Mouse (Mus musculus): ENCODE data around the gene Siah3. TPM values are rescaled to one million over a fixed set of nuclear protein-coding genes. Genes with fewer than 3 reads are reported as not detected.
"Not testable (repeated sequence)": the region's sequence is repeated elsewhere in the genome, so short reads cannot be mapped to it uniquely, and the experiment has no call there.

Gene Siah3
- polyA plus RNA-seq, 1 experiment from 2014 or later, result 5.5 TPM

- Histone ChIP-seq H3K9me3 (ENCODE audit: control insufficient read depth, low read length) (no peaks in the 10 kb centered on the region), H3K4me1 (replicated peaks; ENCODE audit: control insufficient read depth, insufficient read depth, low read length) (peaks cover 6% of the 10 kb centered on the region), H3K36me3 (ENCODE audit: control insufficient read depth, insufficient read depth, low read length) (no peaks in the 10 kb centered on the region), H3K4me3 (ENCODE audit: low read depth, low read length) (no peak overlapping the region), H3K27me3 (ENCODE audit: control insufficient read depth, insufficient read depth, low read length) (no peaks in the 10 kb centered on the region), H3K9ac (ENCODE audit: low read length) (no peak overlapping the region), H3K4me2 (ENCODE audit: low read depth, low read length, severe bottlenecking) (no peak overlapping the region), H3K27ac (ENCODE audit: low read depth, low read length) (no peak overlapping the region)
- no peak; the same call in 1 of the 2 replicates for ATAC-seq (replicated peaks; ENCODE audit: low FRiP score)
- peak; percentile 49 for DNase-seq (ENCODE audit: low spot score)
- 77% methylated on average over 11 of the region's 11 CpGs for WGBS
These were observed 11.2 kb upstream of the Siah3 start for GRCm38 (mm10) chr14:75444486-75445105.

GRCm38 (mm10) chr14:75445281-75445947 lies 10.4 kb upstream of the Siah3 start:
- DNase-seq (ENCODE audit: low spot score) (peak; percentile 77), ATAC-seq (replicated peaks; ENCODE audit: low FRiP score) (peak; percentile 90)
- H3K4me3 ChIP-seq (ENCODE audit: low read depth, low read length), result peak overlapping the region; percentile 30
- H3K9me3 ChIP-seq (ENCODE audit: control insufficient read depth, low read length), result no peaks in the 10 kb centered on the region
- H3K4me2 ChIP-seq (ENCODE audit: low read depth, low read length, severe bottlenecking), result peak overlapping the region; percentile 60
- no peaks in the 10 kb centered on the region for H3K36me3 ChIP-seq (ENCODE audit: control insufficient read depth, insufficient read depth, low read length)
- H3K4me1 ChIP-seq (replicated peaks; ENCODE audit: control insufficient read depth, insufficient read depth, low read length), result peaks cover 6% of the 10 kb centered on the region
- WGBS, result 11% methylated on average over 15 of the region's 15 CpGs
- no peaks in the 10 kb centered on the region for H3K27me3 ChIP-seq (ENCODE audit: control insufficient read depth, insufficient read depth, low read length)
- peak overlapping the region; percentile 39 for H3K9ac ChIP-seq (ENCODE audit: low read length)
- H3K27ac ChIP-seq (ENCODE audit: low read depth, low read length), result no peak overlapping the region

- Histone ChIP-seq H3K4me2 (ENCODE audit: low read depth, low read length, severe bottlenecking) (peak overlapping the region; percentile 60), H3K36me3 (ENCODE audit: control insufficient read depth, insufficient read depth, low read length) (no peaks in the 10 kb centered on the region), H3K9ac (ENCODE audit: low read length) (peak overlapping the region; percentile 39), H3K9me3 (ENCODE audit: control insufficient read depth, low read length) (no peaks in the 10 kb centered on the region), H3K27ac (ENCODE audit: low read depth, low read length) (no peak overlapping the region), H3K4me1 (replicated peaks; ENCODE audit: control insufficient read depth, insufficient read depth, low read length) (peaks cover 6% of the 10 kb centered on the region), H3K4me3 (ENCODE audit: low read depth, low read length) (peak overlapping the region; percentile 30), H3K27me3 (ENCODE audit: control insufficient read depth, insufficient read depth, low read length) (no peaks in the 10 kb centered on the region)
- no peak for ATAC-seq (replicated peaks; ENCODE audit: low FRiP score)
- DNase-seq (ENCODE audit: low spot score), result no peak
- 35% methylated on average over 6 of the region's 6 CpGs for WGBS
These were observed 9.9 kb upstream of the Siah3 start for GRCm38 (mm10) chr14:75445948-75446281.

DNA sequence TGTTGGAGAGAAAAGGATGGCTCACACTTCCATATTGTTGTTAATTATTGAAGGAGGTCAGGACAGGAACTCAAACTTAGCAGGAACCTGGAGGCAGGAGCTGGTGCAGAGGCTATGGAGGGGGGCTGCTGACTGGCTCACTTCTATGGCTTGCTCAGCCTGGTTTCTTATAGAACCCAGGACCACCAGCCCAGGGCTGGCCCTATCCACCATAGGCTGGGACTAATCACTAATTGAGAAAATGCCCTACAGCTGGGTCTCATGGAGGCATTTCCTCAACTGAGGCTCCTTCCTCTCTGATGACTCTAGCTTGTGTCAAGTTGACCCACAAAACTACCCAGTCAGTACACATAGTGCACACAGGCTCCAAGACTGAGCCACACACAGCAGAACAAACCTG lies 9.5 kb upstream of the Siah3 start:
- not testable (repeated sequence) for H3K36me3 ChIP-seq (ENCODE audit: control insufficient read depth, insufficient read depth, low read length); H3K4me2 ChIP-seq (ENCODE audit: low read depth, low read length, severe bottlenecking); H3K4me3 ChIP-seq (ENCODE audit: low read depth, low read length); H3K9me3 ChIP-seq (ENCODE audit: control insufficient read depth, low read length); ATAC-seq (replicated peaks; ENCODE audit: low FRiP score); H3K27me3 ChIP-seq (ENCODE audit: control insufficient read depth, insufficient read depth, low read length); H3K4me1 ChIP-seq (replicated peaks; ENCODE audit: control insufficient read depth, insufficient read depth, low read length); H3K27ac ChIP-seq (ENCODE audit: low read depth, low read length); H3K9ac ChIP-seq (ENCODE audit: low read length)
- peak; percentile 34 for DNase-seq (ENCODE audit: low spot score)

GRCm38 (mm10) chr14:75453906-75454305 lies 1.9 kb upstream of the Siah3 start:
- no peaks in the 10 kb centered on the region for H3K9me3 ChIP-seq (ENCODE audit: control insufficient read depth, low read length)
- ATAC-seq (replicated peaks; ENCODE audit: low FRiP score) (no peak), DNase-seq (ENCODE audit: low spot score) (no peak)
- WGBS, result 89% methylated on average over 4 of the region's 4 CpGs
- no peak overlapping the region for H3K4me3 ChIP-seq (ENCODE audit: low read depth, low read length)
- H3K9ac ChIP-seq (ENCODE audit: low read length), result no peak overlapping the region
- no peak overlapping the region for H3K4me2 ChIP-seq (ENCODE audit: low read depth, low read length, severe bottlenecking)
- no peaks in the 10 kb centered on the region for H3K36me3 ChIP-seq (ENCODE audit: control insufficient read depth, insufficient read depth, low read length)
- H3K27me3 ChIP-seq (ENCODE audit: control insufficient read depth, insufficient read depth, low read length), result no peaks in the 10 kb centered on the region
- H3K27ac ChIP-seq (ENCODE audit: low read depth, low read length), result no peak overlapping the region
- peaks cover 13% of the 10 kb centered on the region; the same call in 1 of the 2 replicates for H3K4me1 ChIP-seq (replicated peaks; ENCODE audit: control insufficient read depth, insufficient read depth, low read length)

DNA sequence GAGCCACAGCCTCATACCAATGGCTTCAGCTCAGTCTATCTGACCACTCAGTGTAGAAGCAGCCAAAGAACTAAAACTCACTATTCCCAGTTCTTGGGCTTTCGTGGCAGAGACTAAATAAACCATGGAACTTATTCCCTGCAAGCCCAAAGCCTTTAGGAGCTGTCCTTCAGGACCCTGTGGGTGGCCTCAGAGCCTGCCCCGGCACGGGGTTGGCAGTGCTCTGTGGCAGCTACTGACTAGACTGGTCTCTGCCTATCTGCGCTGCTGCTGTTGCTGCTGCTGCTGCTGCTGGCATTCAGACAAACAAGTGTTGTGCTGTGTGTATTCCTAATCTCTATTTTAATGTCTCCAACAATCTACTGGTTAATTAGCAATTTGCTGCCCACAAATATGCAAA lies 1.1 kb upstream of the Siah3 start:
- peak; percentile 76 for DNase-seq (ENCODE audit: low spot score)
- Histone ChIP-seq H3K27me3 (ENCODE audit: control insufficient read depth, insufficient read depth, low read length) (no peaks in the 10 kb centered on the region), H3K4me2 (ENCODE audit: low read depth, low read length, severe bottlenecking) (peak overlapping the region; percentile 74; the same call in 1 of the 2 replicates), H3K36me3 (ENCODE audit: control insufficient read depth, insufficient read depth, low read length) (no peaks in the 10 kb centered on the region), H3K9ac (ENCODE audit: low read length) (no peak overlapping the region), H3K4me3 (ENCODE audit: low read depth, low read length) (no peak overlapping the region), H3K27ac (ENCODE audit: low read depth, low read length) (no peak overlapping the region), H3K4me1 (replicated peaks; ENCODE audit: control insufficient read depth, insufficient read depth, low read length) (peaks cover 15% of the 10 kb centered on the region; the same call in 1 of the 2 replicates), H3K9me3 (ENCODE audit: control insufficient read depth, low read length) (no peaks in the 10 kb centered on the region)
- 9% methylated on average over 4 of the region's 4 CpGs for WGBS
- peak; percentile 60 for ATAC-seq (replicated peaks; ENCODE audit: low FRiP score)

- H3K4me1 ChIP-seq (replicated peaks; ENCODE audit: control insufficient read depth, insufficient read depth, low read length), result peaks cover 16% of the 10 kb centered on the region; the same call in 1 of the 2 replicates
- ATAC-seq (replicated peaks; ENCODE audit: low FRiP score), result no peak
These were observed 430 bp upstream of the Siah3 start for GRCm38 (mm10) chr14:75455361-75455742.

GRCm38 (mm10) chr14:75456489-75457220 lies 873 bp downstream of the Siah3 start:
- ATAC-seq (replicated peaks; ENCODE audit: low FRiP score) (peak; percentile 67), DNase-seq (ENCODE audit: low spot score) (peak; percentile 70)
- peaks cover 16% of the 10 kb centered on the region; the same call in 1 of the 2 replicates for H3K4me1 ChIP-seq (replicated peaks; ENCODE audit: control insufficient read depth, insufficient read depth, low read length)
- no peaks in the 10 kb centered on the region for H3K27me3 ChIP-seq (ENCODE audit: control insufficient read depth, insufficient read depth, low read length)
- no peaks in the 10 kb centered on the region for H3K36me3 ChIP-seq (ENCODE audit: control insufficient read depth, insufficient read depth, low read length)
- H3K4me3 ChIP-seq (ENCODE audit: low read depth, low read length), result peak overlapping the region; percentile 37
- H3K9ac ChIP-seq (ENCODE audit: low read length), result peak overlapping the region; percentile 65
- H3K9me3 ChIP-seq (ENCODE audit: control insufficient read depth, low read length), result no peaks in the 10 kb centered on the region
- peak overlapping the region; percentile 74 for H3K4me2 ChIP-seq (ENCODE audit: low read depth, low read length, severe bottlenecking)
- H3K27ac ChIP-seq (ENCODE audit: low read depth, low read length), result peak overlapping the region; percentile 75
- 2% methylated on average over 13 of the region's 13 CpGs for WGBS

More at GRCm38 (mm10) chr14:75455361-75455742, 430 bp upstream of the Siah3 start:
- no peaks in the 10 kb centered on the region for H3K9me3 ChIP-seq (ENCODE audit: control insufficient read depth, low read length)
- no peaks in the 10 kb centered on the region for H3K36me3 ChIP-seq (ENCODE audit: control insufficient read depth, insufficient read depth, low read length)
- DNase-seq (ENCODE audit: low spot score), result peak; percentile 38
- peak overlapping the region; percentile 37 for H3K4me3 ChIP-seq (ENCODE audit: low read depth, low read length)
- WGBS, result 39% methylated on average over 3 of the region's 3 CpGs
- H3K27ac ChIP-seq (ENCODE audit: low read depth, low read length), result peak overlapping the region; percentile 73
- peak overlapping the region; percentile 65 for H3K9ac ChIP-seq (ENCODE audit: low read length)
- no peaks in the 10 kb centered on the region for H3K27me3 ChIP-seq (ENCODE audit: control insufficient read depth, insufficient read depth, low read length)
- peak overlapping the region; percentile 74 for H3K4me2 ChIP-seq (ENCODE audit: low read depth, low read length, severe bottlenecking)
